In genomic region chr11:119952429-119953224, GRCm38 (mm10) we compare ENCODE assay signal across 9 mouse cellular contexts. TPM values are rescaled to one million over a fixed set of nuclear protein-coding genes. Genes with fewer than 3 reads are reported as not detected.
DNase-seq lines count a peak whose midpoint lies in the region; ATAC-seq and TF ChIP-seq lines count a peak whose summit lies in the region.
"Had no signal": no experiment of that assay in that cellular context is flagged by ENCODE, and none has a peak within 500 bp of the region (broad histone marks: within the 10 kb centered on the region; RNA-seq: fewer than 3 reads in every experiment).

No protein-coding gene starts in this region.

- peaks cover 23% of the 10 kb centered on the region; the same call in 1 of the 2 replicates for H3K4me1 ChIP-seq in kidney, postnatal 0 days (replicated peaks; ENCODE audit: insufficient read depth, low read length)

- peak overlapping the region; percentile 19; the same call in 1 of the 2 replicates for H3K27ac ChIP-seq in kidney, postnatal 0 days
- H3K27ac ChIP-seq: limb, embryonic 13.5 days had no signal

- no peak for ATAC-seq in kidney, postnatal 0 days (replicated peaks; ENCODE audit: low FRiP score, low read depth)
- ATAC-seq in cerebellum, adult (ENCODE audit: insufficient number of reproducible peaks, low FRiP score, low TSS enrichment): no peak

- no peak overlapping the region for H3K4me2 ChIP-seq in kidney, postnatal 0 days (ENCODE audit: low read length)
- H3K4me2 ChIP-seq: limb, embryonic 13.5 days had no signal

- H3K4me3 ChIP-seq in kidney, postnatal 0 days (replicated peaks; ENCODE audit: low read depth, low read length): no peak overlapping the region
- H3K4me3 ChIP-seq: limb, embryonic 13.5 days had no signal

- WGBS in kidney, postnatal 0 days: 65% methylated on average over 5 of the region's 5 CpGs

- no peaks in the 10 kb centered on the region for H3K36me3 ChIP-seq in kidney, postnatal 0 days (ENCODE audit: insufficient read depth, low read length)
- H3K36me3 ChIP-seq: limb, embryonic 13.5 days had no signal

- no peaks in the 10 kb centered on the region for H3K9me3 ChIP-seq in kidney, postnatal 0 days (replicated peaks; ENCODE audit: low read length)
- H3K9me3 ChIP-seq: limb, embryonic 13.5 days had no signal

- H3K27me3 ChIP-seq in kidney, postnatal 0 days (ENCODE audit: insufficient read depth, low read length): no peaks in the 10 kb centered on the region
- H3K27me3 ChIP-seq: limb, embryonic 13.5 days had no signal

- TF ChIP-seq CTCF in kidney, postnatal 0 days (IDR thresholded peaks at IDR 0.05; ENCODE audit: low read depth): no peak

- H3K9ac ChIP-seq in kidney, postnatal 0 days (ENCODE audit: low read depth, low read length): no peak overlapping the region

- peak; percentile 55 for DNase-seq in ovary, adult 18-20 months (ENCODE audit: low spot score)
- DNase-seq in ovary, postnatal 10 days (ENCODE audit: low spot score): no peak
- DNase-seq in gastrocnemius, postnatal 25 days: peak; percentile 55
- DNase-seq in kidney, postnatal 0 days (ENCODE audit: low spot score): peak; percentile 75
- peak; percentile 70 for DNase-seq in testis, postnatal 10 days (ENCODE audit: low spot score)
- no peak for DNase-seq in layer of hippocampus, adult 11-12 months (ENCODE audit: low spot score)
- no peak for DNase-seq in yolk sac, embryonic 10.5 days (ENCODE audit: low spot score)

RNA-seq across cellular contexts. Expression of gene Baiap2, which starts 10.1 kb away (rescaled TPM):
- total RNA-seq in gastrocnemius, postnatal 25 days (2021): 1 to 10 TPM; 2.2 to 3.4 TPM
- polyA plus RNA-seq in kidney, postnatal 0 days (2015; fragmentation: Nextera tagmentation; extraction: Ambion mirVana): 21.4 and 23.8 TPM in 2 replicates

RNA-seq across cellular contexts. Expression of gene Chmp6, which starts 39.4 kb away (rescaled TPM):
- 10 to 100 TPM; 25.6 to 28.2 TPM for total RNA-seq in gastrocnemius, postnatal 25 days (2021)
- 120 and 125 TPM in 2 replicates for polyA plus RNA-seq in kidney, postnatal 0 days (2015; fragmentation: Nextera tagmentation; extraction: Ambion mirVana)

Comparison
In these comparisons a context has a peak if more than half of its experiments do, and no peak if none do; other contexts are left out.
1. DNase-seq: peak in ovary, adult 18-20 months (single experiment), gastrocnemius, postnatal 25 days (single experiment), kidney, postnatal 0 days (single experiment) and testis, postnatal 10 days (single experiment); none in ovary, postnatal 10 days (single experiment), layer of hippocampus, adult 11-12 months (single experiment) and yolk sac, embryonic 10.5 days (single experiment).